Mouse (Mus musculus): ENCODE results near the gene Cntfr.

The Cntfr gene

DNA sequence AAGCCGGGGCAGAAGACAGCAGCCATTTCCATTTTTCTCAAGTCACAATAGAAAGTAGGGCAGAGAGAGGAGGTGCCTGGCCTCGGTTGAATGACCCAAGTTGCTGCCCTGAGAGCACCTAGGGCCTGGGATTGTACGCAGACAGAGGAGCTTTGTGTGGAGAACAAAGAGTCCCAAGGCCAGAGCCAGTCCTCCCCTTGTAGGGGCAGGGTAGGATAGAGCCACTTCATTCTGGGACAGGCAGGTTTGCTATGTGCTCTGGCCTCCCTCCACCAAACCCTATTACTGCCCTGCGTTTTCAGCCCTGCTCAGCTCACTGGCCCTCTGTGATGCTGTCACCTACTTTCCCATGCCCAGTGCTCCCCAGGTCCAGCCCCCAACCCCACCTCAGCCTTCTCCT is 48.7 kb downstream of the Cntfr start:
- no peak for DNase-seq (ENCODE audit: low spot score)

DNA sequence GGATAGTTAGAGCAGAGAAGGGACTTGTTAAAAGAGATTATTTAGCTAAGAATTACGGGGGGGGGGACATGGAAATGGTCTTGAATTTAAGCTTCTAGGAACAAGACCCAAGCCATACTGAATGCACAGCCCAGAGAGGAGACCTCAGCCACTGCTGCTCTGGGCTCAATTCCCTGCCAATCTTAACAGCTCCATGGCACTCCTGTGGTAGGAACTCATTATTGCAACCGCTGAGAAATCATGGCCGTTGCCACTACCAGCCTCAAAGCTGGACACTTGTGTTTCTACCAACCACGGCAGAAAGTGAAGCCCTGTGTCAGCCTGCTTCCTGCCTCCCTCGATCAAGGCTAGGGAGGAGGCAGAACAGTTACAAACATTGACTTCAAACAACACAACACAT is 51.4 kb downstream of the Cntfr start:
- no peak for DNase-seq (ENCODE audit: low spot score)

DNA sequence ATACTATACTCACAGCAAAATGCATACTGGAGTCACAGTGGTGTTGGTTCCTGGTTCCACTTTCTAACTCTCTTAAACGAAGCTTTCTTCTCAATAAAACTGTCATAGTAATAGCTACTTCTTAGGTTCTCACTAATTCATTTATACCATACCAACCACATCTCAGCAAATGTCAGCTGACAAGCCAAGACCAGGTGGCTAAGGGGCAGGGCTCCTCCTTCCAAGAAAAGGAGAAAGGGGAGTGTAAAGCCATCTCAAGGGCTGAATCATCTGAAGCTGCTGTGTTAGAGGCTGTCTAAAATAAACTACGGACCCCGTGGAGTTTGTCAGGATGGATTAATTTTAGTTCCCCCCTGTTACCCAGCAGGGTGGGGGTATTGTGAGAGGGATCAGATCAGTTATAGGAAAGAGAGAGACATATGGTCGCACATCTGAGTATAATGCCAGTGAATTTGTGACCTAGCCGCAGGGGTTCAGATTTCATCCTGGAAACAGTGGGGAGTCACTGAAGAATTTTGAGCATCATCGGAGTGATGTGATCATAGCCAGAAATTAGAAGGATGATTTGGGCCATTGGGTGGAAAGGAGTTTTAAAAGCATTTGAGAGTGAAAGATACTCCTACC is 55.6 kb downstream of the Cntfr start:
- no peak for DNase-seq (ENCODE audit: low spot score)

GRCm38 (mm10) chr4:41639913-41640507 is 56.9 kb downstream of the Cntfr start, which contains the start of gene Enho:
Gene Enho, minus strand, starts transcription at chr4:41640324.
- peak; percentile 93 for DNase-seq (ENCODE audit: low spot score)

GRCm38 (mm10) chr4:41639214-41639841 is 57.6 kb downstream of the Cntfr start:
- no peak for DNase-seq (ENCODE audit: low spot score)

GRCm38 (mm10) chr4:41638828-41639213 is 58.1 kb downstream of the Cntfr start:
- DNase-seq (ENCODE audit: low spot score) = no peak

- DNase-seq (ENCODE audit: low spot score) = no peak
Measured at GRCm38 (mm10) chr4:41638186-41638731, 58.6 kb downstream of the Cntfr start.

GRCm38 (mm10) chr4:41636882-41637635 is 59.8 kb downstream of the Cntfr start:
- DNase-seq (ENCODE audit: low spot score) = no peak

DNA sequence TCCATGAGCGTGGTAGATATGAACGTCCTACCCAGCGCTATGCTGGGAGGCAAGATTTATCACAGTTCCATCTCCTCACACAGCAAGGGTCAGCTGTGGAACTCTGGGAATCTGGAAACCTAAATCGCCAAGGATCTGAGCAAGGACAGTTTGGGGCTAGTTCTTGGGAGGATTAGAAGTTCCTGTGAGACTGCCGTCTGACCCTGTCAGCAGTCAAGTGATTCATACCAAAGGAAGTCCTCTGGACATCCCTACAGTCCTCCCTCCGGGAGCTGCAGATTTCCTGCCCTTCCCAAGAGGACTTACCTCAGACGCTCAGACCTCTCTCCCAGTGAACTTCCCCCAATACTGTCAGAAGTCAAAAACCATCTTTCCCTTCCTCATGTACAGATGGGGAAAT is 60.5 kb downstream of the Cntfr start:
- DNase-seq (ENCODE audit: low spot score) = no peak

- no peak for DNase-seq (ENCODE audit: low spot score)
Measured at GRCm38 (mm10) chr4:41635906-41636305, 61.0 kb downstream of the Cntfr start.

GRCm38 (mm10) chr4:41635224-41635623 is 61.7 kb downstream of the Cntfr start:
- DNase-seq (ENCODE audit: low spot score) = no peak

- DNase-seq (ENCODE audit: low spot score) = no peak
Measured at GRCm38 (mm10) chr4:41634631-41635030, 62.3 kb downstream of the Cntfr start.

DNA sequence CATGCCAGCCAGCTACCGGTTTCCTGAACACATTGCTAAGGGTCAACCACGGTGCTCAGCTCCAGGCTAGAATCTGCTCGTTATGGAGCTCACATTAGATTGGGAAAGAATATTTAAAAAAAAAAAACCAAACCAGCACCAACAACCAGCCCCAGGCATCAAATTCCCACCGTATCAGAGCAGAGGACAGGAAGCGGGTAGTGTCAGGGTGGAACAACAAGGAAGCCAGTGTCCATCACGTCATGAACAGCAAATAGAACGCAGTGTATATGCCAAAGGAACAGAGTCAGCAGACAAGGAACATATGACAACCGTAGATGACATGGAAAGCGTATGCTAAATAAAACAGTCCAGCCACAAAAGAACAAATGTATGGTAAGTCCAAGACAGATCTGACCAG is 63.9 kb downstream of the Cntfr start:
- DNase-seq (ENCODE audit: low spot score) = no peak

GRCm38 (mm10) chr4:41631390-41631789 is 65.5 kb downstream of the Cntfr start:
- no peak for DNase-seq (ENCODE audit: low spot score)

DNA sequence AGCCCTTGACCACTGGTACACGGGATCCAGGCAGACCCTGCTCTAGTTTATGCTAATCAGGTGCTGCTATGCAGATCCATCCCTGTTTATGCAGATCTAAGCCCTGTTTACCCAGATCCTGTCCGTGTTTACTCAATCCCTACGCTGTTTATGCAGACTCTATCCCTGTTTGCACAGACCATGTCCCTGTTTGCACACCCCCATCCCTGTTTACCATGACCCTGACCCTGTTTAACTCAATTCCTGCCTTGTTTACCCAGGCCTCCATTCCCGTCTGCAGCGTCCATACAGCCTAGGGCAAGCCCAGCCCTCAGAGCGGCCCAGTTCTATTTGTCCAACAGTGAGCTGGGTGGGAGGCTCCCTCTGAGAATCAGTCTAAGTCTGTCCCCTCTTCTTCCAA is 66.7 kb downstream of the Cntfr start:
- DNase-seq (ENCODE audit: low spot score) = no peak

- DNase-seq (ENCODE audit: low spot score) = no peak
Measured at GRCm38 (mm10) chr4:41628202-41628927, 68.5 kb downstream of the Cntfr start.

- DNase-seq (ENCODE audit: low spot score) = no peak
Measured at GRCm38 (mm10) chr4:41622071-41622470, 74.8 kb downstream of the Cntfr start.

GRCm38 (mm10) chr4:41618916-41619746 is 77.8 kb downstream of the Cntfr start:
- peak; percentile 72 for DNase-seq (ENCODE audit: low spot score)

GRCm38 (mm10) chr4:41615661-41616599 is 81.0 kb downstream of the Cntfr start:
- peak; percentile 87 for DNase-seq (ENCODE audit: low spot score)

DNA sequence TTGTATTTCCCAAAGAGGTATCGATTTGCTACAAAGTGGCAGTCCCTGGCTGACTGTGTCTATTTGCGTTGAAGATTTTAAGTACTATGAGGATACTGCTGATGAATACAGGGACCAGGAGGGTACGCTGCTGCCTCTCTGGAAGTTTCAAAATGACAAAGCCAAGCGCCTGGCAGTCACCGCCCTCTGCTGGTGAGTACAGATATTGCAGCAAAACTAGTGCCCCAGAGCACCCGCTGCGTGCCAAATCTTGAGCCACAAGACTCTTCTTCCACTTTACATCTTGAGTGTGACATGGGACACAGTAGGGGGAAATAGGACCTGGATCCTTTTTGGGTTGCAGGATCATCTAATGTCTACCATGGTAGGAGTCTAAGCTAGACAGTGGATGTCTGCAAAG is 82.7 kb downstream of the Cntfr start:
- peak; percentile 89 for DNase-seq (ENCODE audit: low spot score)
